Comparison of ENCODE assay signal across 15 mouse cellular contexts in the genomic region with DNA sequence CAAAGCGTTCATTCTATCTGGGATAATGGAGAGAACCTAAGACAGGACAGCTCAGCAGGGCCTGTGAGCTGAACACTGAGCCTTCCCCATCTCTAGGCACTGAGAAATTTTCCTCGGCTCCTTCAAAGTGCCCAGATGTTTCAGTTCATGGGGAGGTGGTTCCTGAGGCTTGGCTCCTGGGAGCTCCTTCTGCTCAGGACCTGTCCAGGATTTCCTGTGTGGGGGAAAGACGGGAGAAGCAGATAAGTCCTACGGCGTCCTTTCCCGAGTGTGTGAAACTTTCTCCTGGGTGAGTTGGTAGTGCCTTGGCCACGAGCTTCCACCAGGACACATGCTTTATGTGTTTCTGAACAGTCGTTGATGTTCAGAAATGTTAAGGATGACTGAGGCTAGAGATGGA.
"Had no signal": no experiment of that assay in that cellular context is flagged by ENCODE, and none has a peak within 500 bp of the region (broad histone marks: within the 10 kb centered on the region; RNA-seq: fewer than 3 reads in every experiment).

No protein-coding gene starts in this region.

- DNase-seq: retina, postnatal 1 day; right cerebral cortex, adult 18-20 months; right cerebral cortex, postnatal 14 days; right cerebral cortex, postnatal 25 days; right cerebral cortex, postnatal 4 days; spleen, adult 18-20 months; thymus, adult 18-20 months; thymus, adult 2 months; thymus, postnatal 14 days; thymus, postnatal 25 days; thymus, postnatal 36 days; thymus, postnatal 4 days had no signal

- H3K27me3 ChIP-seq: neural tube, embryonic 15.5 days; stomach, embryonic 15.5 days had no signal

- H3K9me3 ChIP-seq: neural tube, embryonic 15.5 days; stomach, embryonic 15.5 days had no signal

- H3K27ac ChIP-seq: neural tube, embryonic 15.5 days; stomach, embryonic 15.5 days; stomach, postnatal 0 days had no signal

- H3K9ac ChIP-seq: neural tube, embryonic 15.5 days; stomach, embryonic 15.5 days had no signal

- H3K36me3 ChIP-seq: neural tube, embryonic 15.5 days; stomach, embryonic 15.5 days had no signal

- H3K4me2 ChIP-seq: neural tube, embryonic 15.5 days; stomach, embryonic 15.5 days had no signal

- H3K4me3 ChIP-seq: neural tube, embryonic 15.5 days; stomach, embryonic 15.5 days had no signal

- H3K4me1 ChIP-seq: neural tube, embryonic 15.5 days had no signal
